Mouse (Mus musculus): Measurements from ENCODE around the gene Dnajb11.

DNA sequence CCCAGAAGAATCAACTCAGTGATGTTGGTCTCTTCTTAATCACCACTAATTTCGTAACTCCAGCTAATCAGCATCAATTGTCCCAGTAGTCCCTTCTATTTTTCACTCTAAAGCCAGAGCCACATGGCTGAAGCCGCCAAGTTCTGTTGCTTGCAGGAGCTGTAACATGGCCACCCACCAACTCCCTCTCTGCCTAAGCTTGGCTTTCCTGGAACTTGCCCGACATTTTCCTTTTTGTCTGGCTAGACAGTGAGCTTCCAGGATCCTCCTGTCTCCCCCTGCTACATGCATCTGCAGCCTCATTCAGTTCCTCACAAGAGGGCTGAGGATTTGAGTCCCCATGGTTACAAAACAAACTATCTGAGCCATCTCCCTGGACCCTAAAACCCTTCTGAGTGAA is 54.3 kb downstream of the Dnajb11 start:
- no peak for TF ChIP-seq EP300 (IDR thresholded peaks at IDR 0.05; ENCODE audit: insufficient read depth, low read depth, low read length)
- no peak for TF ChIP-seq CTCF (IDR thresholded peaks at IDR 0.05; ENCODE audit: low read depth, low read length)
